Mouse (Mus musculus) forebrain, embryonic 12.5 days (tissue): Measurements from ENCODE around the gene Hlx. TPM values are rescaled to one million over a fixed set of nuclear protein-coding genes. Genes with fewer than 3 reads are reported as not detected.

Source experiments
- ATAC-seq: fragments of 200-750 bp; cut with Nextera tagmentation; 2 replicates; pipeline ENCODE4 v1.8.0; 2017; ENCODE audit warnings: moderate TSS enrichment; ENCODE audit not compliant: low FRiP score
- H3K27ac ChIP-seq: fragments of 300-500 bp; sonication (generic); 2 replicates; pipeline ENCODE4 v1.5.1; 2016; ENCODE audit warnings: mild to moderate bottlenecking
- H3K27me3 ChIP-seq: fragments of 300-500 bp; sonication (generic); 2 replicates; pipeline ENCODE4 v1.6.1; 2016; ENCODE audit warnings: mild to moderate bottlenecking
- H3K36me3 ChIP-seq: fragments of 300-500 bp; sonication (generic); replicated peaks from 2 replicates; pipeline ENCODE4 v1.6.1; 2016; ENCODE audit warnings: mild to moderate bottlenecking
- H3K4me1 ChIP-seq: fragments of 300-500 bp; sonication (generic); 2 replicates; pipeline ENCODE4 v1.6.1; 2016
- H3K4me2 ChIP-seq: fragments of 300-500 bp; sonication (generic); 2 replicates; pipeline ENCODE4 v1.6.1; 2016; ENCODE audit warnings: mild to moderate bottlenecking, moderate library complexity
- H3K4me3 ChIP-seq: fragments of 300-500 bp; sonication (generic); replicated peaks from 2 replicates; pipeline ENCODE4 v1.5.1; 2016; ENCODE audit warnings: mild to moderate bottlenecking
- H3K9ac ChIP-seq: fragments of 300-500 bp; sonication (generic); 2 replicates; pipeline ENCODE4 v1.6.1; 2016; ENCODE audit warnings: mild to moderate bottlenecking
- H3K9me3 ChIP-seq: fragments of 300-500 bp; sonication (generic); 2 replicates; pipeline ENCODE4 v1.6.1; 2016
- WGBS: fragments of 180-500 bp; shearing (Covaris S2); methylation state at CpG from one replicate; pipeline ENCODE4 v1.1.7; 2016; 5-methylcytosine and 5-hydroxymethylcytosine counted together
- polyA plus RNA-seq: library from polyadenylated mRNA; unstranded; fragments of >200 nt; fragmentation: Nextera tagmentation; extraction: Ambion mirVana; gene quantifications from 2 replicates; pipeline ENCODE4 v1.2.1, GENCODE M21; 2016

The Hlx gene
- polyA plus RNA-seq, 1 experiment from 2014 or later, result 2.7 TPM

DNA sequence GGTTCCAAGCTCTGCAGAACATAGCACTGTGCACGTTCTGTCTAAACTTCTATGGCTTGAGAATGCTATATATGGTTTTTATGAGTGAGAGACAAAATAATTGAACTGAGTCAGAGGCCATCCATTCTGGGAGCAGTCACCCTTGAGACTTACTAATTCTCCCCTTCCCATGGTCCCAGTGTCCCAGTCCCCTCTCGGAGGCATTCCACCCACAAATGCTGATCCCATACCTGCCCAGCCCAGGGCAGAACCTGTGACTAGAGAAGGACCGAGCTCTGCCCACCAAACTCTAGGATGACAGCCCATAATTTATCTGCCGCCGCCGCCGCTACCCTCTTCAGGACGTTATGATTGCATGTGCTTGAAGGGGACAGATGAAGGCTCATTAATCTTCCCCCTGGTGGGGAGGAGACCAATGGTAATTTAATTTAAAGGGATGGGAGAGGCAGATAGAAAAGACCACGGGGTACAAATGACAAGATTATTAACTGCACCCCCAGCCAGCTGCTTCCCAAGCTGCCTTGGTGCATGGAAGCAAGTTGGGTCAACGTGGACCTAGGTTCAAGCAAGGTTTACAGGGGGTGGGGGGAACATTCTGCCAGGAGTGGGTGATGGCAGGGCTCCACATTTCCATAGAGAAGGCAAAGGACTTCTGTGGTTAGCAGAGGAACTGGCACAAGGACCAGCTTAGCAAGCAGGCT is 40.1 kb downstream of the Hlx start:
- Histone ChIP-seq H3K4me3 (no peak overlapping the region), H3K27ac (no peak overlapping the region), H3K9ac (no peak overlapping the region), H3K9me3 (no peaks in the 10 kb centered on the region), H3K27me3 (no peaks in the 10 kb centered on the region), H3K36me3 (no peaks in the 10 kb centered on the region), H3K4me2 (no peak overlapping the region), H3K4me1 (no peaks in the 10 kb centered on the region)
- ATAC-seq, result no peak
- WGBS, result 84% methylated on average over 10 of the region's 10 CpGs

DNA sequence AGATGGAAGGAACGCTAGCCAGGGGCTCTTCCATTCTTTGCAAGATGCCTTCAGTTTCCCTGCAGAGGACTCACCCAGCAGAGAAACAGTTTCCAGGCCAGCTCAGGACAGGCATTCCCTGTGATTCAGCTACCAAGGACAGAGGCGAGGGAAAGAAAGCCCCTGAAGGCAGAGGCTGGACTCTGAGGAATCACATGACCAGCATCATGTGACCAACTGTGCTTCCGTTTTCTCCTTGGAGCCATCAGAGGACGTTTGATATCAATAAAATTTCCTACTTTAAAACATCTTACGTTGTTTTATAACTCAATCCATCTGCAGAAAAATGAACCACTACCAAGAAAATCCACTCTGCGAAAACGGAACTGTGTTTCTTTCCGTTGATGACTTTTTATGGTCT is 41.2 kb downstream of the Hlx start:
- WGBS, result 87% methylated on average over 8 of the region's 8 CpGs
- Histone ChIP-seq H3K27ac (no peak overlapping the region), H3K36me3 (no peaks in the 10 kb centered on the region), H3K4me3 (no peak overlapping the region), H3K4me1 (no peaks in the 10 kb centered on the region), H3K9me3 (no peaks in the 10 kb centered on the region), H3K27me3 (no peaks in the 10 kb centered on the region), H3K4me2 (no peak overlapping the region), H3K9ac (no peak overlapping the region)
- no peak for ATAC-seq

DNA sequence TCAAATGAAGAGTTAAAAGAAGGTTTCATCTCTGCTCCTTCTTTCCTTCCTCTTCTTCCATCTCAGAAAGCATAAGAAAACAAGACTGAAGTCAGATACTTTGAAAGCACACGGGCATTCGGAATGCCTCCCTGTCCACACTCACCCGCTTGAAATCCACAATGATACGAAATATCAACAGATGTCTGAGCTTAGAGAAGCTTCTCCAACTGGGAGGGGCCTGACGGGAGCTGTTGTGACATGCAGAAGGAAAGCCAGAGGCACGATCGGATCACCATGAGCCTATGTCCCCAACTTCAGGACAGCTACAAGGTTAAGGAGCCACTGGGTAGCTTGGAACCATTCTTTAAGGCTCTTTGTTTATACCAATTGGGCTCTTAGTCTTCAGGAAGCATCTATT is 44.4 kb downstream of the Hlx start:
- H3K9me3 ChIP-seq, result no peaks in the 10 kb centered on the region
- H3K4me2 ChIP-seq, result no peak overlapping the region
- WGBS, result 83% methylated on average over 7 of the region's 7 CpGs
- no peaks in the 10 kb centered on the region for H3K4me1 ChIP-seq
- H3K36me3 ChIP-seq, result no peaks in the 10 kb centered on the region
- no peak overlapping the region for H3K4me3 ChIP-seq
- H3K27me3 ChIP-seq, result no peaks in the 10 kb centered on the region
- ATAC-seq, result no peak
- no peak overlapping the region for H3K9ac ChIP-seq
- H3K27ac ChIP-seq, result no peak overlapping the region

DNA sequence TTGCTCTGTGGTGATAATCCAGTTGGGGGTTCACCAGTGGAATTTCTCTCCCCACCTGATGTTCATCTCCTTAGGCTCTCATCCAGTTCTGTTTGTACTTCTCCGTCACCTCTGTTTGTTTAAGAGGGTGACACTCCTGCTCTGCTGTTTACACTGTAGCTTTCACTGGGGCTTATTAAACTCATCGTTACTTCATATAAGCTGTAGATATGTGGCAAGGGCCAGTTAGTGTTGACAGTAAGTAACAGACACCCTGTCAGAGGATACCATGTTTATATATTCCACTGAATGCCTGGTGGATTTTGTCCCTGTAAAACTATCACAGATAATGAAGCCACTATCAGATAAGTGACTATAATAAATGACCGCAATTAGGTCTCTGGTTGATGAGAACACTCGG is 44.9 kb downstream of the Hlx start:
- no peaks in the 10 kb centered on the region for H3K36me3 ChIP-seq
- no peaks in the 10 kb centered on the region for H3K9me3 ChIP-seq
- H3K4me2 ChIP-seq, result no peak overlapping the region
- no peak overlapping the region for H3K4me3 ChIP-seq
- no peak for ATAC-seq
- no peaks in the 10 kb centered on the region for H3K27me3 ChIP-seq
- no peak overlapping the region for H3K9ac ChIP-seq
- no peak overlapping the region for H3K27ac ChIP-seq
- no peaks in the 10 kb centered on the region for H3K4me1 ChIP-seq
- 71% methylated on average over 4 of the region's 4 CpGs for WGBS

DNA sequence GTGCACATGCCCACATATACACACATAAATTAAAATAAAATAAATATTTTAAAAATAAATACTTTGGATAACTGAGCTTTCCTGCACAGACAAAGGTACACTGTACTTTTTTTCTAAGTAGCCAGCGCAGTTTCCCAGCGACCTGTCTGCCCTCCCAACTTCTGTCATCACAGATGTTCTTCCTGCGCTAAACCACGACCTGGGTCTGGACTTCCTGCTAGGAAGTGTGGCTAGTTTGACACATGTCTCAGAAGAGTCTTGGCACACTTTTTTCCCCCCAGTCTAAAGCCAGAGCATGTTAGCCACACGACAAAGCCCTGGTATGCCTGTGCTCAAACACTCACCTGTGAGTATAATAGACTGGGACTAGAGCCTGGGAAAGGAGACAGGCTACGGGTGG is 48.9 kb downstream of the Hlx start:
- Histone ChIP-seq H3K27me3 (no peaks in the 10 kb centered on the region), H3K4me3 (no peak overlapping the region), H3K4me1 (0 out of 2 replicates have a peak, but pooled peaks cover 3% of the 10 kb centered on the region), H3K9ac (no peak overlapping the region), H3K36me3 (no peaks in the 10 kb centered on the region), H3K27ac (no peak overlapping the region), H3K4me2 (no peak overlapping the region), H3K9me3 (no peaks in the 10 kb centered on the region)
- WGBS, result 82% methylated on average over 6 of the region's 6 CpGs
- no peak for ATAC-seq

DNA sequence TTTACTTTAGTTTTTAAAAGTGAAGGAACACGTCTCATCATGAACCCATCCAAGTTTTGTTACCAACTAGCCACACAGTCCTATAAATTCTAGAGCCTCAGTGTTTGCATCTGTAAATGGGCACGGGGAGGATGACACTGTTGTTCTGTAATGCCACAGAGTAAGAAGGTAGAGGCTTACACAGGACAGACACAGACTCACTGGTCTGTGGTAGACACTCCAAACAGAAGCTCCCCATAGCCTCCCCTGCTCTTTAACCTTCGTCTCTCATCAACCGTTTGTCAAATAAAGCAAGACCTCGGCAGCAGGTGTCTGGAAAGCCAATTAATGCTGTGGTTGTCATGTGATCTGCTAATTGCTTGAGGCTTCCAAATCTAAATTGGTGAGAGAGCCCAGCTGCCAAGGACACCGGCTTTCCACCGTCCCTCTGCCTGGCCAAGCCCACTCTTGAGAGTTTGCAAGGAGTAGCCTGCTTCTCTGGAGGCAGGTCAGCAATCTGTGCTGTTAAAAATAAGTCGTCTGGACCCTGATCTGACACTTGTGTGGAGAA is 52.9 kb downstream of the Hlx start:
- ATAC-seq, result peak; percentile 57; the same call in 1 of the 2 replicates
- H3K9me3 ChIP-seq, result no peaks in the 10 kb centered on the region
- no peak overlapping the region for H3K4me3 ChIP-seq
- 51% methylated on average over 8 of the region's 8 CpGs for WGBS
- H3K27ac ChIP-seq, result no peak overlapping the region
- H3K4me1 ChIP-seq, result 0 out of 2 replicates have a peak, but pooled peaks cover 3% of the 10 kb centered on the region
- H3K27me3 ChIP-seq, result no peaks in the 10 kb centered on the region
- H3K9ac ChIP-seq, result no peak overlapping the region
- H3K36me3 ChIP-seq, result no peaks in the 10 kb centered on the region
- H3K4me2 ChIP-seq, result no peak overlapping the region

DNA sequence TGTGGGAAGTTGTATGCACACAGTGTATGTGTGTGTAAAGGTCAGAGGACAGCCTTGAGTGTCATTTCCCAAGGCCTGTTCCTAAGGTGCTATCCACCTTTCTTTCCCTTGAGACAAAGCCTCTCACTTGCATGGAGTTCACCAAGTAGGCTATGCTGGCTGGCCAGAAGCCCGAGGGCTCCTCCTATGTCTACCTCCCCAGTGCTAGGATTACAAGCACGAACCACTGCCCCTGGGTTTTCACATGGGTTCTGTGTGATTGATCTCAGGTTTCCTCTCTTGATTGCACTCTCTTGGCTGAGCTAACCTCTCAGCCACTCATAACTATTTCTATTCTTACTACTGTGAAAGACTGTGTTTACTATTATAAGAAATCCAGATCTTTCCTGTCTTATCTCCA is 54.8 kb downstream of the Hlx start:
- H3K4me1 ChIP-seq, result 0 out of 2 replicates have a peak, but pooled peaks cover 3% of the 10 kb centered on the region
- 62% methylated on average over 2 of the region's 2 CpGs for WGBS

More for the DNA sequence above, 54.8 kb downstream of the Hlx start:
- Histone ChIP-seq H3K27ac (no peak overlapping the region), H3K9me3 (no peaks in the 10 kb centered on the region), H3K4me3 (no peak overlapping the region), H3K4me2 (no peak overlapping the region), H3K27me3 (no peaks in the 10 kb centered on the region), H3K9ac (no peak overlapping the region), H3K36me3 (no peaks in the 10 kb centered on the region)
- no peak for ATAC-seq

Other genes starting within 250 kb of the Hlx start
- 0.11 TPM in 1 of 2 replicates, not detected in the other for gene Marc1, start 78.7 kb upstream of the Hlx start, polyA plus RNA-seq
- gene Marc2, start 113.8 kb upstream of the Hlx start, polyA plus RNA-seq, result 89.0 and 98.1 TPM in 2 replicates
- 0.74 and 0.91 TPM in 2 replicates for gene C130074G19Rik, start 150.6 kb upstream of the Hlx start, polyA plus RNA-seq